Comparison of ENCODE assay signal across 8 mouse cellular contexts in the genomic region with DNA sequence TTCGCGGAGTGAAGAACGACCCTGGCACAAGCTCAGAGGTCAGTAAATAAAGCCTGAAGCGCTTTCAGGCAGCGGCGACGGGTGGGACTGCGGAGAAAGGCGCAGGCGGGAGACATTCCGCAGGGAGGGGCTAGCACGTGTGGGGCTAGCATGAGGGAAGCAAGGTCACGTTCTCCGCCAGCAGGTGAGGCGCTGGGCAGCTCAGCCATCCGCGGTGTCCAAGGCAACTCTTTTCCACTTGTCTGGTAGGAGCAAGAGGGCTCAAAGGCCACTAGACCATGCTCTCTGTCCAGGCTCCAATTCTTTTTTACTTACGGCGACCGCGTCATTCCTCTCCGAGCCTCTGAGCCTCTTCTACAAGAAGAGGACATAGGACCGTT. TPM values are rescaled to one million over a fixed set of nuclear protein-coding genes. Genes with fewer than 3 reads are reported as not detected.
A peak's percentile ranks its signal among the peaks of the same experiment; 100 is the strongest.
DNase-seq lines count a peak whose midpoint lies in the region; ATAC-seq and TF ChIP-seq lines count a peak whose summit lies in the region.

No protein-coding gene starts in this region.

- peak; percentile 24 to 30 for DNase-seq in adrenal gland, adult 18-20 months (ENCODE audit: low spot score in 2 of 2)
- no peak for DNase-seq in adrenal gland, postnatal 4 days (ENCODE audit: low spot score in 2 of 2)
- peak; percentile 77 to 85 for DNase-seq in heart, adult 18-20 months
- peak; percentile 74 for DNase-seq in liver, embryonic 11.5 days (ENCODE audit: low spot score)
- DNase-seq in urinary bladder, postnatal 14 days (ENCODE audit: low spot score) = peak; percentile 45

- H3K9me3 ChIP-seq in intestine, embryonic 16.5 days (ENCODE audit: control insufficient read depth, low read length) = no peaks in the 10 kb centered on the region
- no peaks in the 10 kb centered on the region for H3K9me3 ChIP-seq in liver, embryonic 11.5 days (ENCODE audit: control insufficient read depth, low read length)
- no peaks in the 10 kb centered on the region for H3K9me3 ChIP-seq in midbrain, embryonic 16.5 days (replicated peaks; ENCODE audit: control insufficient read depth, low read length, poor library complexity, severe bottlenecking)

- H3K4me3 ChIP-seq in cortical plate, adult 2 months (ENCODE audit: insufficient read depth, low read length) = peak overlapping the region; percentile 64
- H3K4me3 ChIP-seq in intestine, embryonic 16.5 days (ENCODE audit: low read length) = peak overlapping the region; percentile 58
- H3K4me3 ChIP-seq in liver, embryonic 11.5 days (ENCODE audit: low read depth, low read length) = peak overlapping the region; percentile 56
- H3K4me3 ChIP-seq in midbrain, embryonic 16.5 days (ENCODE audit: low read depth, low read length) = peak overlapping the region; percentile 71

- peaks cover 17% of the 10 kb centered on the region for H3K27me3 ChIP-seq in intestine, embryonic 16.5 days (replicated peaks; ENCODE audit: control insufficient read depth, insufficient read depth, low read length)
- peaks cover 44% of the 10 kb centered on the region for H3K27me3 ChIP-seq in liver, embryonic 11.5 days (replicated peaks; ENCODE audit: control insufficient read depth, insufficient read depth, low read length)
- H3K27me3 ChIP-seq in midbrain, embryonic 16.5 days (ENCODE audit: control insufficient read depth, insufficient read depth, low read depth, low read length) = peaks cover 8% of the 10 kb centered on the region

- TF ChIP-seq POLR2A in cortical plate, adult 2 months (IDR thresholded peaks at IDR 0.05; ENCODE audit: extremely low read depth, insufficient read depth, low read length) = no peak

- peak overlapping the region; percentile 93 for H3K27ac ChIP-seq in cortical plate, adult 2 months (ENCODE audit: insufficient read depth, low read length)
- H3K27ac ChIP-seq in intestine, embryonic 16.5 days (ENCODE audit: low read length) = no peak overlapping the region
- H3K27ac ChIP-seq in liver, embryonic 11.5 days (ENCODE audit: low read depth, low read length) = no peak overlapping the region
- H3K27ac ChIP-seq in midbrain, embryonic 16.5 days (ENCODE audit: low read length) = peak overlapping the region; percentile 79

- peak overlapping the region; percentile 59 for H3K9ac ChIP-seq in intestine, embryonic 16.5 days (ENCODE audit: low read depth, low read length)
- H3K9ac ChIP-seq in liver, embryonic 11.5 days (ENCODE audit: low read depth, low read length) = peak overlapping the region; percentile 53
- H3K9ac ChIP-seq in midbrain, embryonic 16.5 days (ENCODE audit: low read depth, low read length) = peak overlapping the region; percentile 78

- ATAC-seq in intestine, embryonic 16.5 days = peak; percentile 58
- peak; percentile 62; the same call in 1 of the 2 replicates for ATAC-seq in liver, embryonic 11.5 days (replicated peaks; ENCODE audit: low FRiP score)
- ATAC-seq in midbrain, embryonic 16.5 days = no peak; the same call in 1 of the 2 replicates

- H3K4me1 ChIP-seq in cortical plate, adult 2 months (ENCODE audit: control insufficient read depth, insufficient read depth, low read length) = no peaks in the 10 kb centered on the region
- peaks cover 5% of the 10 kb centered on the region for H3K4me1 ChIP-seq in intestine, embryonic 16.5 days (ENCODE audit: control insufficient read depth, insufficient read depth, low read length)
- peaks cover 13% of the 10 kb centered on the region for H3K4me1 ChIP-seq in liver, embryonic 11.5 days (replicated peaks; ENCODE audit: control insufficient read depth, insufficient read depth, low read length)
- H3K4me1 ChIP-seq in midbrain, embryonic 16.5 days (ENCODE audit: control insufficient read depth, insufficient read depth, low read length) = peaks cover 13% of the 10 kb centered on the region; the same call in 1 of the 2 replicates

- H3K4me2 ChIP-seq in intestine, embryonic 16.5 days (ENCODE audit: low read depth, low read length) = peak overlapping the region; percentile 97
- H3K4me2 ChIP-seq in liver, embryonic 11.5 days = peak overlapping the region; percentile 96
- peak overlapping the region; percentile 90 for H3K4me2 ChIP-seq in midbrain, embryonic 16.5 days (ENCODE audit: low read length)

- under 1% methylated on average over 23 of the region's 23 CpGs for WGBS in intestine, embryonic 16.5 days
- WGBS in liver, embryonic 11.5 days = 1% methylated on average over 23 of the region's 23 CpGs
- WGBS in midbrain, embryonic 16.5 days = under 1% methylated on average over 23 of the region's 23 CpGs

- no peak for TF ChIP-seq CTCF in cortical plate, adult 2 months (IDR thresholded peaks at IDR 0.05; ENCODE audit: extremely low read depth, insufficient read depth, low read length)

- H3K36me3 ChIP-seq in intestine, embryonic 16.5 days (ENCODE audit: control insufficient read depth, insufficient read depth, low read length) = no peaks in the 10 kb centered on the region
- H3K36me3 ChIP-seq in liver, embryonic 11.5 days (ENCODE audit: control insufficient read depth, insufficient read depth, low read length) = no peaks in the 10 kb centered on the region
- peaks cover 3% of the 10 kb centered on the region; the same call in 1 of the 2 replicates for H3K36me3 ChIP-seq in midbrain, embryonic 16.5 days (ENCODE audit: control insufficient read depth, insufficient read depth, low read length)

RNA-seq across cellular contexts. Expression of a gene that starts 0.6 kb away (rescaled TPM):
- total RNA-seq in adrenal gland, adult 18-20 months (2021) = 100 to 1,000 TPM in 1 of 2 experiments, 10 to 100 TPM in 1; 61.4 to 128 TPM
- 10 to 100 TPM; 27.0 to 37.9 TPM for total RNA-seq in adrenal gland, postnatal 4 days (2021)
- 308 and 316 TPM in 2 replicates for polyA plus RNA-seq in cortical plate, adult 2 months (2012; rRNA removed)
- total RNA-seq in heart, adult 18-20 months (2021) = 1,000 to 10,000 TPM; 5,802 to 6,041 TPM
- polyA plus RNA-seq in intestine, embryonic 16.5 days (2015; fragmentation: Nextera tagmentation; extraction: Ambion mirVana) = 4.0 and 4.5 TPM in 2 replicates
- polyA plus RNA-seq in liver, embryonic 11.5 days (2014; fragmentation: Nextera tagmentation; extraction: Ambion mirVana) = 5.0 and 6.4 TPM in 2 replicates
- 257 and 308 TPM in 2 replicates for polyA plus RNA-seq in midbrain, embryonic 16.5 days (2015; fragmentation: Nextera tagmentation; extraction: Ambion mirVana)

RNA-seq across cellular contexts. Expression of a gene that starts 0.6 kb away (rescaled TPM):
- not detected for total RNA-seq in adrenal gland, adult 18-20 months (2021)
- not detected for total RNA-seq in adrenal gland, postnatal 4 days (2021)
- polyA plus RNA-seq in cortical plate, adult 2 months (2012; rRNA removed) = 0.90 and 2.4 TPM in 2 replicates
- total RNA-seq in heart, adult 18-20 months (2021) = not detected
- not detected in 2 replicates for polyA plus RNA-seq in intestine, embryonic 16.5 days (2015; fragmentation: Nextera tagmentation; extraction: Ambion mirVana)
- polyA plus RNA-seq in liver, embryonic 11.5 days (2014; fragmentation: Nextera tagmentation; extraction: Ambion mirVana) = not detected in 2 replicates
- 1.1 and 1.5 TPM in 2 replicates for polyA plus RNA-seq in midbrain, embryonic 16.5 days (2015; fragmentation: Nextera tagmentation; extraction: Ambion mirVana)

RNA-seq across cellular contexts. Expression of a gene that starts 28.8 kb away (rescaled TPM):
- total RNA-seq in adrenal gland, adult 18-20 months (2021) = 1 to 10 TPM; 1.7 to 2.8 TPM
- total RNA-seq in adrenal gland, postnatal 4 days (2021) = 1 to 10 TPM; 2.5 to 4.2 TPM
- 9.0 and 10.5 TPM in 2 replicates for polyA plus RNA-seq in cortical plate, adult 2 months (2012; rRNA removed)
- total RNA-seq in heart, adult 18-20 months (2021) = 1 to 10 TPM; 2.0 to 2.2 TPM
- polyA plus RNA-seq in intestine, embryonic 16.5 days (2015; fragmentation: Nextera tagmentation; extraction: Ambion mirVana) = 20.6 and 22.8 TPM in 2 replicates
- polyA plus RNA-seq in liver, embryonic 11.5 days (2014; fragmentation: Nextera tagmentation; extraction: Ambion mirVana) = 6.1 and 6.8 TPM in 2 replicates
- 29.6 and 39.9 TPM in 2 replicates for polyA plus RNA-seq in midbrain, embryonic 16.5 days (2015; fragmentation: Nextera tagmentation; extraction: Ambion mirVana)

RNA-seq across cellular contexts. Expression of a gene that starts 51.9 kb away (rescaled TPM):
- total RNA-seq in adrenal gland, adult 18-20 months (2021) = 10 to 100 TPM; 40.4 to 46.0 TPM
- 10 to 100 TPM; 32.3 to 34.9 TPM for total RNA-seq in adrenal gland, postnatal 4 days (2021)
- 77.8 and 84.7 TPM in 2 replicates for polyA plus RNA-seq in cortical plate, adult 2 months (2012; rRNA removed)
- total RNA-seq in heart, adult 18-20 months (2021) = 10 to 100 TPM; 22.4 to 26.3 TPM
- 56.3 and 59.7 TPM in 2 replicates for polyA plus RNA-seq in intestine, embryonic 16.5 days (2015; fragmentation: Nextera tagmentation; extraction: Ambion mirVana)
- 65.0 and 70.5 TPM in 2 replicates for polyA plus RNA-seq in liver, embryonic 11.5 days (2014; fragmentation: Nextera tagmentation; extraction: Ambion mirVana)
- polyA plus RNA-seq in midbrain, embryonic 16.5 days (2015; fragmentation: Nextera tagmentation; extraction: Ambion mirVana) = 85.9 and 91.3 TPM in 2 replicates

RNA-seq across cellular contexts. Expression of a gene that starts 52.1 kb away (rescaled TPM):
- total RNA-seq in adrenal gland, adult 18-20 months (2021) = 10 to 100 TPM; 27.3 to 34.9 TPM
- total RNA-seq in adrenal gland, postnatal 4 days (2021) = 10 to 100 TPM; 56.5 to 61.0 TPM
- polyA plus RNA-seq in cortical plate, adult 2 months (2012; rRNA removed) = 30.1 and 32.6 TPM in 2 replicates
- total RNA-seq in heart, adult 18-20 months (2021) = 10 to 100 TPM; 15.3 to 17.5 TPM
- polyA plus RNA-seq in intestine, embryonic 16.5 days (2015; fragmentation: Nextera tagmentation; extraction: Ambion mirVana) = 108 and 118 TPM in 2 replicates
- polyA plus RNA-seq in liver, embryonic 11.5 days (2014; fragmentation: Nextera tagmentation; extraction: Ambion mirVana) = 151 and 170 TPM in 2 replicates
- 84.2 and 94.5 TPM in 2 replicates for polyA plus RNA-seq in midbrain, embryonic 16.5 days (2015; fragmentation: Nextera tagmentation; extraction: Ambion mirVana)

Comparison
In these comparisons a context has a peak if more than half of its experiments do, and no peak if none do; other contexts are left out.
1. DNase-seq: peak in adrenal gland, adult 18-20 months (2 of 2), heart, adult 18-20 months (2 of 2), liver, embryonic 11.5 days (single experiment) and urinary bladder, postnatal 14 days (single experiment); none in adrenal gland, postnatal 4 days (0 of 2).
2. H3K27ac ChIP-seq: peak in cortical plate, adult 2 months (single experiment) and midbrain, embryonic 16.5 days (single experiment); none in intestine, embryonic 16.5 days (single experiment) and liver, embryonic 11.5 days (single experiment).
3. RNA of a gene that starts 0.6 kb away (polyA plus RNA-seq): 257 to 308 TPM in midbrain, embryonic 16.5 days and 308 to 316 TPM in cortical plate, adult 2 months; 5.0 to 6.4 TPM in liver, embryonic 11.5 days and 4.0 to 4.5 TPM in intestine, embryonic 16.5 days; every median in the first group is over 10 times any median in the second.
4. Peak in every context shown above with its lines, with median percentiles within 50 percentile points of each other: H3K4me3 ChIP-seq, H3K4me2 ChIP-seq and H3K9ac ChIP-seq.